Mouse (Mus musculus): ENCODE data around the gene Chrng. TPM values are rescaled to one million over a fixed set of nuclear protein-coding genes. Genes with fewer than 3 reads are reported as not detected.

Gene Chrng
- total and polyA plus RNA-seq, 3 experiments: 0.04 TPM; not detected in 2

- dilution Hi-C loops (cut with MboI; ENCODE audit: extremely low pct_ligation_motif_present, extremely low pct_unique_long_range_greater_than_20kb, low sequenced_read_pairs) (no loop called here), in situ Hi-C loops (cut with MboI; ENCODE audit: low pct_ligation_motif_present, low pct_unique_long_range_greater_than_20kb, low sequenced_read_pairs) (no loop called here)
- Histone ChIP-seq H3K9ac (ENCODE audit: insufficient read depth, low read depth) (no peak overlapping the region), H3K4me3 (replicated peaks in 1 of 3; ENCODE audit: low read depth in 2 of 3, low read length in 2 of 3, poor library complexity in 1 of 3) (no peak overlapping the region), H3K9me3 (replicated peaks; ENCODE audit: low read length) (peaks cover 3% of the 10 kb centered on the region), H3K4me2 (ENCODE audit: insufficient read depth, low read depth, poor library complexity, severe bottlenecking) (no peak overlapping the region), H3K27ac (ENCODE audit: insufficient read depth, low read depth) (no peak overlapping the region), H3K36me3 (replicated peaks in 1 of 2; ENCODE audit: control insufficient read depth in 1 of 2, insufficient read depth in 1 of 2, low read length in 1 of 2) (no peaks in the 10 kb centered on the region), H3K27me3 (replicated peaks) (peaks cover 17% of the 10 kb centered on the region), H3K4me1 (ENCODE audit: control insufficient read depth in 1 of 2, insufficient read depth in 2 of 2) (peaks cover 0 to 3% of the 10 kb centered on the region in 2 experiments; a peak in 2 of 4 replicates), H3K79me2 (replicated peaks; ENCODE audit: control insufficient read depth, extremely low read depth, insufficient read depth, poor library complexity, severe bottlenecking) (no peaks in the 10 kb centered on the region)
- TF ChIP-seq HCFC1 (IDR thresholded peaks at IDR 0.05; ENCODE audit: low read depth, low read length): no peak
- no peak for TF ChIP-seq KAT2A (IDR thresholded peaks at IDR 0.05; ENCODE audit: insufficient replicate concordance, low read length)
- no peak for TF ChIP-seq TCF12 (IDR thresholded peaks at IDR 0.05; ENCODE audit: low read depth, low read length)
- TF ChIP-seq ZMIZ1 (IDR thresholded peaks at IDR 0.05; ENCODE audit: low read depth, low read length): no peak
- no peak for TF ChIP-seq RCOR1 (conservative IDR thresholded peaks at IDR 0.05; ENCODE audit: low read depth, low read length)
- no peak for TF ChIP-seq MEF2A (IDR thresholded peaks at IDR 0.05; ENCODE audit: borderline replicate concordance, low read depth, low read length)
- TF ChIP-seq MAZ (IDR thresholded peaks at IDR 0.05; ENCODE audit: low read depth, low read length): no peak
- TF ChIP-seq ZNF384 (IDR thresholded peaks at IDR 0.05; ENCODE audit: low read depth, low read length): no peak
- no peak for TF ChIP-seq USF1 (IDR thresholded peaks at IDR 0.05; ENCODE audit: low read depth, low read length)
- no peak for TF ChIP-seq NELFE (IDR thresholded peaks at IDR 0.05; ENCODE audit: low read depth, low read length)
- TF ChIP-seq ETS1 (conservative IDR thresholded peaks at IDR 0.05; ENCODE audit: low read depth, low read length): no peak
- no peak for TF ChIP-seq SMC3 (IDR thresholded peaks at IDR 0.05; ENCODE audit: low read depth, low read length)
- TF ChIP-seq MYC (IDR thresholded peaks at IDR 0.05; ENCODE audit: low read depth, low read length): no peak
- TF ChIP-seq ELF1 (IDR thresholded peaks at IDR 0.05; ENCODE audit: low read depth, low read length): no peak
- no peak for TF ChIP-seq RAD21 (IDR thresholded peaks at IDR 0.05; ENCODE audit: low read depth, low read length)
- TF ChIP-seq POLR2AphosphoS2 (IDR thresholded peaks at IDR 0.05; ENCODE audit: low read depth, low read length): no peak
- no peak for TF ChIP-seq USF2 (conservative IDR thresholded peaks at IDR 0.05; ENCODE audit: low read depth, low read length)
- no peak for DNase-seq (ENCODE audit: extremely low read depth)
Measured at GRCm38 (mm10) chr1:87201848-87202247, 2.6 kb upstream of the Chrng start.

DNA sequence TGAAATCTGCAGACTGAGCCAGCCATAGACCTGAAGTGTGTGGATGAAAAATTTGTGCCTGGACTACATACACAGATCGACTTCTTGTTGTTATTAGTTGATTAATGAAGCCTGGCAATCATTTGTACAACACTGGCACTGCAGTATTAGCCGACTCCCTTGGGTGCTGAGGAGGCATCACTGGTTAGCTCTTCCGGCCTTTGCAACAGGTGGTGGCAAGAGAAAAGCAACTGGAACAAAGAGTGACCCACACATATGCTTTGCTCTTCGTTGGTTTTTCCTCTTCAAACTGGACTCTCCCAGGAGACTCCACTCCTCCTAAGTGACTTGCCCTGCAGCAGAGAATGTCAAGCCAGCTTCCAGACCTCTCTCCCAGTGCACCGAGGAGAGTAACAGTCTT lies 678 bp upstream of the Chrng start:
- no peak for TF ChIP-seq MEF2A (IDR thresholded peaks at IDR 0.05; ENCODE audit: borderline replicate concordance, low read depth, low read length)
- TF ChIP-seq ZNF384 (IDR thresholded peaks at IDR 0.05; ENCODE audit: low read depth, low read length): no peak
- TF ChIP-seq CTCF (conservative IDR thresholded peaks at IDR 0.05 in 1 of 2, IDR thresholded peaks at IDR 0.05 in 1 of 2; ENCODE audit: low read depth in 2 of 2, low read length in 2 of 2): no peak
- TF ChIP-seq MAFK (IDR thresholded peaks at IDR 0.05; ENCODE audit: insufficient replicate concordance, low read length): no peak
- TF ChIP-seq BHLHE40 (IDR thresholded peaks at IDR 0.05; ENCODE audit: low read depth, low read length): no peak
- TF ChIP-seq USF1 (IDR thresholded peaks at IDR 0.05; ENCODE audit: low read depth, low read length): no peak
- dilution Hi-C loops (cut with MboI; ENCODE audit: extremely low pct_ligation_motif_present, extremely low pct_unique_long_range_greater_than_20kb, low sequenced_read_pairs): no loop called here

More for the DNA sequence above, 678 bp upstream of the Chrng start:
- H3K4me3 ChIP-seq (replicated peaks in 1 of 3; ENCODE audit: low read depth in 2 of 3, low read length in 2 of 3, poor library complexity in 1 of 3): no peak overlapping the region
- peaks cover 6% of the 10 kb centered on the region for H3K27me3 ChIP-seq (replicated peaks)
- in situ Hi-C loops (cut with MboI; ENCODE audit: low pct_ligation_motif_present, low pct_unique_long_range_greater_than_20kb, low sequenced_read_pairs): no loop called here
- H3K36me3 ChIP-seq (replicated peaks in 1 of 2; ENCODE audit: control insufficient read depth in 1 of 2, insufficient read depth in 1 of 2, low read length in 1 of 2): peaks cover 0 to 9% of the 10 kb centered on the region in 2 experiments
- H3K9me3 ChIP-seq (replicated peaks; ENCODE audit: low read length): peaks cover 3% of the 10 kb centered on the region
- peaks cover 0 to 16% of the 10 kb centered on the region in 2 experiments for H3K4me1 ChIP-seq (ENCODE audit: control insufficient read depth in 1 of 2, insufficient read depth in 2 of 2)
- H3K79me2 ChIP-seq (replicated peaks; ENCODE audit: control insufficient read depth, extremely low read depth, insufficient read depth, poor library complexity, severe bottlenecking): no peaks in the 10 kb centered on the region
- H3K27ac ChIP-seq (ENCODE audit: insufficient read depth, low read depth): no peak overlapping the region
- no peak overlapping the region for H3K4me2 ChIP-seq (ENCODE audit: insufficient read depth, low read depth, poor library complexity, severe bottlenecking)
- no peak for DNase-seq (ENCODE audit: extremely low read depth)
- H3K9ac ChIP-seq (ENCODE audit: insufficient read depth, low read depth): no peak overlapping the region
